11 mouse cellular contexts compared by ENCODE assay signal in genomic region chr3:135420542-135421309, GRCm38 (mm10). TPM values are rescaled to one million over a fixed set of nuclear protein-coding genes. Genes with fewer than 3 reads are reported as not detected.
DNase-seq lines count a peak whose midpoint lies in the region; ATAC-seq and TF ChIP-seq lines count a peak whose summit lies in the region.
"Had no signal": no experiment of that assay in that cellular context is flagged by ENCODE, and none has a peak within 500 bp of the region (broad histone marks: within the 10 kb centered on the region; RNA-seq: fewer than 3 reads in every experiment).

No protein-coding gene starts in this region.

- H3K9ac ChIP-seq in liver, embryonic 11.5 days (ENCODE audit: low read depth, low read length): peak overlapping the region; percentile 35; the same call in 1 of the 2 replicates
- peak overlapping the region; percentile 86; the same call in 1 of the 2 replicates for H3K9ac ChIP-seq in liver, embryonic 12.5 days
- H3K9ac ChIP-seq: stomach, embryonic 15.5 days had no signal

- no peaks in the 10 kb centered on the region for H3K27me3 ChIP-seq in liver, embryonic 11.5 days (replicated peaks; ENCODE audit: control insufficient read depth, insufficient read depth, low read length)
- no peaks in the 10 kb centered on the region for H3K27me3 ChIP-seq in liver, embryonic 12.5 days (replicated peaks)
- H3K27me3 ChIP-seq: stomach, embryonic 15.5 days had no signal

- no peak overlapping the region for H3K4me3 ChIP-seq in liver, embryonic 11.5 days (ENCODE audit: low read depth, low read length)
- no peak overlapping the region for H3K4me3 ChIP-seq in bone marrow, adult 2 months (replicated peaks; ENCODE audit: control insufficient read depth, low read depth, low read length)
- peak overlapping the region; percentile 84; the same call in 1 of the 2 replicates for H3K4me3 ChIP-seq in liver, embryonic 12.5 days
- H3K4me3 ChIP-seq: stomach, embryonic 15.5 days had no signal

- ATAC-seq in liver, embryonic 11.5 days (replicated peaks; ENCODE audit: low FRiP score): no peak
- ATAC-seq in liver, embryonic 12.5 days: no peak
- 0 out of 2 replicates have a peak, but pooled peaks have one; percentile 51 for ATAC-seq in monocyte, adult 5-6 weeks (replicated peaks; ENCODE audit: insufficient number of reproducible peaks, low FRiP score, low TSS enrichment, poor library complexity, severe bottlenecking)
- no peak for ATAC-seq in erythroid progenitor cell, adult 5-6 weeks (replicated peaks; ENCODE audit: low FRiP score, poor library complexity, severe bottlenecking)
- ATAC-seq: hindbrain, embryonic 16.5 days had no signal

- no peak for DNase-seq in liver, embryonic 11.5 days (ENCODE audit: low spot score)
- DNase-seq in liver: no peak
- no peak for DNase-seq in urinary bladder, adult 2 months (ENCODE audit: low spot score)
- DNase-seq in frontal cortex, postnatal 25 days (ENCODE audit: low spot score in 2 of 2): no peak
- DNase-seq: kidney, adult 9 months had no signal

- no peak for TF ChIP-seq POLR2A in bone marrow, adult 2 months (IDR thresholded peaks at IDR 0.05; ENCODE audit: borderline replicate concordance, control insufficient read depth, low read depth, low read length)

- no peaks in the 10 kb centered on the region for H3K9me3 ChIP-seq in liver, embryonic 11.5 days (ENCODE audit: control insufficient read depth, low read length)
- no peaks in the 10 kb centered on the region for H3K9me3 ChIP-seq in liver, embryonic 12.5 days (replicated peaks)
- H3K9me3 ChIP-seq: stomach, embryonic 15.5 days had no signal

- peaks cover 3% of the 10 kb centered on the region; the same call in 1 of the 2 replicates for H3K36me3 ChIP-seq in liver, embryonic 11.5 days (ENCODE audit: control insufficient read depth, insufficient read depth, low read length)
- H3K36me3 ChIP-seq in liver, embryonic 12.5 days: peaks cover 21% of the 10 kb centered on the region
- H3K36me3 ChIP-seq: stomach, embryonic 15.5 days had no signal

- TF ChIP-seq CTCF in bone marrow, adult 2 months (IDR thresholded peaks at IDR 0.05; ENCODE audit: control insufficient read depth, insufficient read depth, low read length): no peak

- WGBS in liver, embryonic 11.5 days: 68% methylated on average over 9 of the region's 9 CpGs
- WGBS in bone marrow, adult 2 months: 56% methylated on average over 9 of the region's 9 CpGs
- 55% methylated on average over 9 of the region's 9 CpGs for WGBS in liver, embryonic 12.5 days (ENCODE audit: insufficient replicate concordance)

- H3K4me2 ChIP-seq in liver, embryonic 11.5 days: peak overlapping the region; percentile 84
- H3K4me2 ChIP-seq in liver, embryonic 12.5 days: peak overlapping the region; percentile 79
- H3K4me2 ChIP-seq: stomach, embryonic 15.5 days had no signal

- peaks cover 11% of the 10 kb centered on the region; the same call in 1 of the 2 replicates for H3K4me1 ChIP-seq in liver, embryonic 11.5 days (replicated peaks; ENCODE audit: control insufficient read depth, insufficient read depth, low read length)
- H3K4me1 ChIP-seq in bone marrow, adult 2 months (ENCODE audit: control insufficient read depth, insufficient read depth, low read length): peaks cover 4% of the 10 kb centered on the region
- H3K4me1 ChIP-seq in liver, embryonic 12.5 days: peaks cover 35% of the 10 kb centered on the region

- peak overlapping the region; percentile 67 for H3K27ac ChIP-seq in liver, embryonic 11.5 days (ENCODE audit: low read depth, low read length)
- peak overlapping the region; percentile 54; the same call in 1 of the 2 replicates for H3K27ac ChIP-seq in bone marrow, adult 2 months (ENCODE audit: control insufficient read depth, insufficient read depth, low read depth, low read length, poor library complexity)
- peak overlapping the region; percentile 78 for H3K27ac ChIP-seq in liver, embryonic 12.5 days
- H3K27ac ChIP-seq: stomach, embryonic 15.5 days had no signal

RNA-seq across cellular contexts. Expression of gene Cisd2, which starts 3.0 kb away (rescaled TPM):
- 58.1 and 59.1 TPM in 2 replicates for polyA plus RNA-seq in liver, embryonic 11.5 days (2014; fragmentation: Nextera tagmentation; extraction: Ambion mirVana)
- 15.7 and 17.0 TPM in 2 replicates for polyA plus RNA-seq in bone marrow, adult 2 months (2011; ENCODE audit: insufficient read depth, insufficient read length, low replicate concordance, missing spikeins)
- polyA plus RNA-seq in liver, embryonic 12.5 days (2016; fragmentation: Nextera tagmentation; extraction: Ambion mirVana): 45.4 and 45.7 TPM in 2 replicates
- total RNA-seq in monocyte, adult 5-6 weeks (2017): 47.2 to 67.5 TPM (median 55.4 TPM) in 3 replicates
- 27.1 and 33.8 TPM in 2 replicates for polyA plus RNA-seq in urinary bladder, adult 2 months (2012; rRNA removed)
- 37.1 and 72.1 TPM in 2 replicates for total RNA-seq in erythroid progenitor cell, adult 5-6 weeks (2015; ENCODE audit: low replicate concordance)
- total RNA-seq in erythroid progenitor cell, adult 5-6 weeks (2017; ENCODE audit: low replicate concordance): 24.4 and 40.6 TPM in 2 replicates

RNA-seq across cellular contexts. Expression of gene Ube2d3, which starts 17.2 kb away (rescaled TPM):
- 502 and 537 TPM in 2 replicates for polyA plus RNA-seq in liver, embryonic 11.5 days (2014; fragmentation: Nextera tagmentation; extraction: Ambion mirVana)
- polyA plus RNA-seq in bone marrow, adult 2 months (2011; ENCODE audit: insufficient read depth, insufficient read length, low replicate concordance, missing spikeins): 83.6 and 125 TPM in 2 replicates
- polyA plus RNA-seq in liver, embryonic 12.5 days (2016; fragmentation: Nextera tagmentation; extraction: Ambion mirVana): 331 and 332 TPM in 2 replicates
- total RNA-seq in monocyte, adult 5-6 weeks (2017): 588 to 777 TPM (median 773 TPM) in 3 replicates
- 217 and 252 TPM in 2 replicates for polyA plus RNA-seq in urinary bladder, adult 2 months (2012; rRNA removed)
- 276 and 281 TPM in 2 replicates for total RNA-seq in erythroid progenitor cell, adult 5-6 weeks (2015; ENCODE audit: low replicate concordance)
- total RNA-seq in erythroid progenitor cell, adult 5-6 weeks (2017; ENCODE audit: low replicate concordance): 204 and 271 TPM in 2 replicates
